Mouse (Mus musculus) heart, adult 11 months (tissue): ENCODE measurements around the gene Epm2aip1.

Experiments used
- DNase-seq: peaks from one replicate; pipeline ENCODE4 v3.0.0; 2022

The Epm2aip1 gene

DNA sequence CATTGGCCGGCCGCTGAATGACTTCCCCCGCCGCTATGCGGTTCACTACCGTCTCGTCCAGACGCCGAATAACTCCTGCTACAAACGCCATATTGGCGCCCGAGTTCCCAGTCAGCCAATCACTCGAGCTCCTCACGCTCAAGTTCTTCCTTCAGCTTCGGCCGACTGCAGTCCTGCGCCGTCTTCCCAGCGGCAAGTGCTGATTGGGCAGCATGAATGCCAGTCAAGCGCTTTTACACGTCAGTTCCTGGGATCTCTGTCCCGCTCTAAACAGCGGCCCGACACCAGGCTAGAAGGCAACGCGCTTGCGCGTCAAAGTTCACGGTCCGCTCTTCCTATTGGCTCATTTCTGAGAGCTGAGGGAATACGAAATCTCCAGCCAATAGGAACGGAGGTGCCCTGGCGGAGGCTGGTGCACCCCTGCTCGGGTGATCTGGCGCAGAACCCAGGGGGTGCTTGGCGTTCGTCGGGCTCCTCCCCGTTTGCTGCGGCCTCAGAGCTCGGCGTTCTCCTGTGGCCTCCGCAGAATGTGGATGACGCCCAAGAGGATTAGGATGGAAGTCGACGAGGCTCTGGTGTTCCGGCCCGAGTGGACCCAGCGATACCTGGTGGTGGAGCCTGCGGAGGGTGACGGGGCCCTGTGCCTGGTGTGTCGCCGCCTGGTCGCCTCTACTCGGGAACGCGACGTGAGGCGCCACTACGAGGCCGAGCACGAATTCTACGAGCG is at the start of gene Epm2aip1, which contains the start of gene Mlh1:
TSS of gene Epm2aip1 (plus strand) at position 496 of the 727 bp plus-strand sequence.
TSS of gene Mlh1 (minus strand) at position 358 of the 727 bp plus-strand sequence.
- DNase-seq = peak; percentile 100

GRCm38 (mm10) chr9:111223406-111223805 is 48.3 kb upstream of the Epm2aip1 start:
- DNase-seq = no peak

DNA sequence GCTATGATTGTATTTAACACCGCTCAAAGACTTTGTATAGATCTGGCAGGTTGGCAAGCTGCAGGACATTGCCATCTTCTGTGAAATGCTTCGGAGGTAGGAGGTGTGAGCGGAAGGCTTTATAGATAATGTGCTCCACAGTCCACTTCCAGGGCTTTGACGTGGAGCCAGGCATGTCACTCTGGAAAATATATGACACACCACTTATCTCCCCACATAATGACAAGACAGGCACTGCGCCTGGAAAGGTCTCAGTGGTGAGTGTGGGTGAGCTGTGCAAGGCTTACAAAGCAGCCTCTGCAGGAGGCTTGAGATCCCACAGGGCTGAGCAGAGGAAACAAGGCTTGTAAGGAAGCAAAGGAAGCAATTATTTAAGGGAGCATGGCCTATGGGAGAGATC is 43.3 kb upstream of the Epm2aip1 start:
- peak; percentile 91 for DNase-seq

DNA sequence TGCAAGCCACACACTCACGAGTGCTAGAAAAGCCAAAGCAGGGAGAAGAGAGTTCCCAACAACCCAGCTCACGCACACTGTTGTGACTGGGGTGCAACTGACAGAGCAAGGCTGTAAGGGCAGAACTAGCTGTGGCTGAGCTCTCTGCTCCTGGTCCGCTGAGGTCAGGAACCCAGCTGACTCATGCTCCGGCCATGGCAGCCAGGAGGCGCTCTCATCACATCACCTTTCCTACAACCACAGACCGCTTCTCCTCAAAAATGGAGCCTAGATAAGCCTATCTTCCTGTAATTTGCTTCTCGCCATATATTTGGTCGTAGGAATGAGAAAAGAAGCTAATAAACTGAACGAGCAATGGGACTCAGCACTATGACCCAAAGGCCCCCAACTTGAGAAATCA is 37.0 kb upstream of the Epm2aip1 start:
- DNase-seq = no peak

- DNase-seq = no peak
These were observed 34.0 kb upstream of the Epm2aip1 start for GRCm38 (mm10) chr9:111237726-111238125.

DNA sequence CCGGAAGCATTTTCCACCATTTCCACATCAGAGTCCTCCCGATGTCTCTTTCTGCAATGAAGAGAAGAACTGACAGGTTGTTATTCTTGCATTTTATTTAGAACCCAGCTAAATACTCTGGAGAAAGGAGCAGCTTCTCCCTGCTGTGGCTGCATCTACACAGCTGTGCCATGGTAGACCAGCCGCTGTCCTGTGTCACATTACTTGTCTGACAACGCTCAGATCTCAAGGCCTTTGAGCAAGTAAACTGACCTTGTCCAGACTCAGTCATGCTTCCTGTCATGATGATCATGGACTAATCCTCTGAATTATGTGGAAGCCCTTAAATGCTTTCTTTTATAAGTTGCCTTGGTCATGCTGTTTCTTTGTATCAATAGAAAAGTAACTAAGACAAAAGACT is 31.9 kb upstream of the Epm2aip1 start:
- no peak for DNase-seq

DNA sequence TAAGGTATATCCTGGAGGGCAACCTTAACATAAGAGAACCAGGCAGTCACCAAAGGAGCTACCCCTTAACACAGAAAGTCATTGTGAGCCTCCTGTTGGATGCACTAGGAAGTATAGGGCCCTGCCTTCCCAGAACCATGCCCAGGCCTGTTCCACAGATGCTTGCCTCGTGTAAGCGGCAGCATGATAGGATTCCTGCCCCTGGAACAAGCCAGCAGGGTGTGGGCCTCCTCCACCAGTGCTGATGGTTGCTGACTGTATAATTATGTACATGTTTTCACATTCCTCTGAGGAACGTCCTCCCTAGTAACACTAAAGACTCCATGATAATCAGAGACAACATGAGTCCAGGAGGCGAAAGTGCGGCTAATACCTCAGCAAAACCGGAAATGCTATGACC is 28.3 kb upstream of the Epm2aip1 start:
- peak; percentile 86 for DNase-seq

GRCm38 (mm10) chr9:111245546-111245945 is 26.2 kb upstream of the Epm2aip1 start:
- DNase-seq = peak; percentile 21

DNA sequence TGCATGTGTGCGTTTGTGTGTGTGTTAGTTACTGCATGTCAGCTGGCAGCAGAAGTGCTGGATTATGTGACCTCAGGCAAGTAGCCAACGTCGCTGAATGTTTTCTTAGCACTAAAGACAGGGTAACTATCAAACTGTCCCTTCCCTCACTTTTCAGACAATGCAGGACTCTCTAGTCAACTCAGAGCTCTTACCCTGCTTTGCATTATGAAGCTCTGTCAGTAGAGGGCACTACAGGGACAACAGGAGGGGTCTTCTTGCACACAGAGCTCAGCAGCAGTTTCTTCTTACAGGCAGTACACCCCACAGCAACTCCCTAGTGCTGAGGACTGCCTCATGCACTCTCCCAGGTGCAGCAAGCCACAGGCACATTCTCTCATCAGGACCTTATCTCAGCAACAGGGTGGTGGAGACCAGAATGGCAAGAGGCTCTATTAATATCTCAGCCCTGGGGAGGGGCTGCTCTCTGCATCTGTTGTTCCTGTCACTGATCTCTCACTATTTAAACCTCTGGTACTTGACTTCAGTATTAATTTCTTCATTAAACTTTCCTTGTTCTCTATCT is 24.0 kb upstream of the Epm2aip1 start:
- peak; percentile 89 for DNase-seq

GRCm38 (mm10) chr9:111252161-111252869 is 19.4 kb upstream of the Epm2aip1 start:
- DNase-seq = peak; percentile 80

- DNase-seq = peak; percentile 94
These were observed 11.3 kb upstream of the Epm2aip1 start for GRCm38 (mm10) chr9:111260360-111260985.

DNA sequence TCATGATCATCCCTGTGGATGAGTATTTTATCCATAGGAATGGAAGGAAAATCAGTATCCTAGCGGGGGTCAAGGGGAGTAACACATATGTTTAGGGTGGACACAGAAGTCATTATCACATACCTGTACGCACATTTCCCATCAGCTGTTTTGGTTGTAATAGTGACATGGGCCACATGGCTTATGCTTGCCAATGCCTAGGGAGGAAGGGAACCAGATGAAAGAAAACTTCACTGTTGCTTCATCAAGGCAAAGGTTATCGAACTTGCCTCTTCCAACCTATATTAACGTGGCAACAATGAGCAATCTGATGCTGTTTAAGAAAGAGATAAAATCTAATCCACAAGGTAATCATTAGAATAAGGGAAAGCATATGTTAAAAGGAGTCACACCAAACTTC is 10.4 kb upstream of the Epm2aip1 start:
- DNase-seq = no peak

GRCm38 (mm10) chr9:111267998-111268397 is 3.7 kb upstream of the Epm2aip1 start:
- peak; percentile 73 for DNase-seq

DNA sequence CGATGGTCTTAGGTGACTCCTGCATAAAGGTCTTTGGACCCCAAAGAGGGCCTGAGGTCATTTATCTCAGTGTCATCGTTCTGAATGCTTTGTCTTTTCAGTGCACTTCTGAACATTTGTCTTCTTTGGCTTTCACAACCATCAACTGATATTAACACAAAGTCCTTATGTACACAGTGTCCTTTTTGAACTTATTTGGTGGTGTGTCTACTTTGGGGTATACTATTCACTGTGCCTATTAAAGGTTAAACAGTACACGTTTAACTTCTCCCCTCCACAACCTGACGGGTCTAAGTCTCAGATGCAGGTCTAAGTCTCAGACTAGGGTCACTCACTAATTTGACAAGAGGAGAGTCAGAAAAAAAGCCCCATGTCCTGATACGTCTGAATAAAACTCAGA is 1.1 kb upstream of the Epm2aip1 start:
- DNase-seq = no peak

- no peak for DNase-seq
These were observed 684 bp upstream of the Epm2aip1 start for GRCm38 (mm10) chr9:111271056-111271433.

DNA sequence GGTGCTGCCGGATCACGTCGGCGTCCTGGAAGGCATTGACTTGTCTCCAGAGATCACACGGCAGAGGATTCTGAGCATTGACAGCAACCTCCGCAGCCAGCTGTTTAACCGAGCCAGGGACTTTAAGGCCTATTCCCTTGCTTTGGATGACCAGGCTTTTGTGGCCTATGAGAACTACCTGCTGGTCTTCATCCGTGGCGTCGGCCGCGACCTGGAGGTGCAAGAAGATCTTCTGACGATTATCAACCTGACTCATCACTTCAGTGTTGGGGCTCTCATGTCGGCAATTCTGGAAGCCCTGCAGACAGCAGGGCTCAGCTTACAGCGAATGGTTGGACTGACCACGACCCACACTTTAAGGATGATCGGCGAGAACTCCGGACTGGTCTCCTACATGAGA is 627 bp downstream of the Epm2aip1 start:
- DNase-seq = no peak

- peak; percentile 85 for DNase-seq
These were observed 1.5 kb downstream of the Epm2aip1 start for GRCm38 (mm10) chr9:111272996-111273785.

DNA sequence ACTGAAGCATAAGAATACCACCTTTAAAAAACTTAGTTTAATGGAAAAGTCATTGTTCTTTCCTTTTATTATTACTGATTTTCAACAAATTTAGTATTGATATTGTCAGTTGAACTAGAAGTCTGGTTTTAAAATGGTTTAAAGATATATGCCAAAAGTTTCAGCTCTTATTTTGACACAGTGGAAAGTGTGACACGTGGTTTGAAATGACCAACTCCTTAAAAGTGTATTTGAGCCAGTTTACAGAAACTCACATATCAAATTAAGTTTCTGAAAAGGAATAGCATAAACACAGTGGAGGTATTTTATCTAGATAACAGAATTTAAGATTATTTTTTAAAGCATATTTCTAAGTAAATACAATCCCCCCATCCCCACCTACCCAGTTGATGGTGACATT is 2.2 kb downstream of the Epm2aip1 start:
- DNase-seq = no peak

GRCm38 (mm10) chr9:111275156-111275555 is 3.4 kb downstream of the Epm2aip1 start:
- peak; percentile 85 for DNase-seq

GRCm38 (mm10) chr9:111285061-111285460 is 13.3 kb downstream of the Epm2aip1 start:
- peak; percentile 37 for DNase-seq

DNA sequence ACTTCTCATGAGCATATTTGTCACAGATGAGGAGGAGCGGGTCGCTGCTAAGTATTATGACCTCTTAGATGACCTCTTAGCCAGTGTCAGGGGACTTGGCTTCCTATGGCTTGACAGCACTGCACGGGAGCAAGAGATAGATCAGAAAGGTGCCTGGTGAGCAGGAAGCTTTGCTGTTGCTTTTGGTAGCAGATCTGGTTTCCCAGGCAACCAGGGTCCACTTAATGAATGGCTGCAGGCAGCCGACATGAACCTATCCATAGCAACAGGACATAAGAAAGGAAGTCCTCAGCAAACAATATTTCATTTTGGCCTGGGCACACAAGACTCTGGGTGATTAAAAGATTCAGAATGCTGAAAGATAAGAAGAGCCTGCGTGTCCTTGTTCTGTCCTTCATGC is 13.9 kb downstream of the Epm2aip1 start:
- DNase-seq = peak; percentile 42

DNA sequence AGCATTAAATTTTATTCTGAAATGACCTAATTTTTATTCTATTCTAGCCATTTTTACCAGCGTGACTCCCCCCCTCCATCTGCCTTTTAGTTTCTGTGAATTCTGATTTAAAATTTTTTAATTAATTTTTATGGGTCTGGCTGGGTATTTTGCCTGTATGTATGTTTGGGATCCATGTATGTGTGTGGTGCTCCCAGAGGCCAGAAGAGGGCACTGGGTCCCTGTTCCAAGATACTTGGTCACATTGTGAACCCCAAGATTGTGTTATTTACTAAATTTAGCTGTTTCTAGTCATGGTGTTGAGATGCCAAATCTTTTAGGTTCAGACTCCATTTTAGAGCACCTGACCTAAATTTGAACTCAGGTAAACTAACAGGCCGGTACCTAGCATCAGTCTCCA is 14.7 kb downstream of the Epm2aip1 start:
- peak; percentile 44 for DNase-seq

DNA sequence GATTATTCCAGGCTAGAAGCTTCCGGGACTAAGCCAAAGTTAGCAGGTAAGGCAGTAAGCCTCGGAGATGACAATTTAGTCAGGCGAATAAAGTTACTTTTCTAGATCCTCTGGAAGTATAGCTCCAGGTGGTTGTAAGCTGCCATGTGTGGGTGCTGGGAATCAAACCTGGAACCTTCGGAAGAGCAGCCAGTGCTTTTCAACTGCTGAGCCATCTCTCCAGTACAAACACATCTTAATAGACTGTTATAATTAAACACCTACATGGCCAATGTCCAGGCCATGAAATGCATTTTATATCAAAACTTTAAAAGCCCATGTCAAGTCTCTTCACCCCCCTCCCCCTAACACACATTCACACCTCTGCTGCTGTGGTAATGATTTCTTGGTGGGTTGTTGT is 16.2 kb downstream of the Epm2aip1 start:
- peak; percentile 54 for DNase-seq
